Mouse (Mus musculus) myocyte (in vitro differentiated cells): ENCODE results near the gene Ebi3. TPM values are rescaled to one million over a fixed set of nuclear protein-coding genes. Genes with fewer than 3 reads are reported as not detected.

Source experiments
- H3K27me3 ChIP-seq: one replicate; pipeline ENCODE4 v1.6.1; 2011; ENCODE audit not compliant: control insufficient read depth, insufficient read depth, insufficient read length
- H3K36me3 ChIP-seq: one replicate; pipeline ENCODE4 v1.6.1; 2011; ENCODE audit not compliant: control insufficient read depth, insufficient read depth
- H3K4me2 ChIP-seq: one replicate; pipeline ENCODE4 v1.6.1; 2011; ENCODE audit warnings: low read depth, control low read depth
- H3K4me3 ChIP-seq: one replicate; pipeline ENCODE4 v1.5.1; 2011; ENCODE audit warnings: mild to moderate bottlenecking, control low read depth, moderate library complexity
- H3K79me2 ChIP-seq: one replicate; pipeline ENCODE4 v1.6.1; 2011; ENCODE audit not compliant: control insufficient read depth, insufficient read depth
- H3ac ChIP-seq: one replicate; pipeline ENCODE4 v1.6.1; 2011; ENCODE audit not compliant: control insufficient read depth, insufficient read length
- CEBPB ChIP-seq: IDR thresholded peaks from 2 replicates; pipeline ENCODE4 v1.6.1; 2011; ENCODE audit warnings: mild to moderate bottlenecking, moderate library complexity; ENCODE audit not compliant: poor library complexity, insufficient read depth, severe bottlenecking
- E2F4 ChIP-seq: IDR thresholded peaks from one replicate; pipeline ENCODE4 v1.6.1; 2011; ENCODE audit warnings: mild to moderate bottlenecking, control low read depth, moderate library complexity; ENCODE audit not compliant: insufficient read depth
- MAX ChIP-seq: IDR thresholded peaks from one replicate; pipeline ENCODE4 v1.6.1; 2011; ENCODE audit warnings: low read depth, mild to moderate bottlenecking, control low read depth
- MYOD1 ChIP-seq, 3 experiments: IDR thresholded peaks; one replicate each; pipeline ENCODE4 v1.6.1; 2011; ENCODE audit warnings: control low read depth in 2 of 3, low read depth in 2 of 3, mild to moderate bottlenecking in 2 of 3, moderate library complexity in 1 of 3; ENCODE audit not compliant: insufficient read length in 2 of 3, control insufficient read depth in 1 of 3
- MYOG ChIP-seq, 3 experiments: IDR thresholded peaks; one replicate each; pipeline ENCODE4 v1.6.1; 2011; ENCODE audit warnings: control low read depth in 2 of 3, low read depth in 2 of 3, mild to moderate bottlenecking in 2 of 3; ENCODE audit not compliant: insufficient read length in 2 of 3, control insufficient read depth in 1 of 3, insufficient read depth in 1 of 3
- POLR2A ChIP-seq: IDR thresholded peaks from one replicate; pipeline ENCODE4 v1.6.1; 2011; ENCODE audit warnings: low read depth, mild to moderate bottlenecking, control low read depth, moderate library complexity; ENCODE audit not compliant: insufficient read length
- POLR2AphosphoS2 ChIP-seq: IDR thresholded peaks from one replicate; pipeline ENCODE4 v1.6.1; 2011; ENCODE audit warnings: low read depth, control low read depth; ENCODE audit not compliant: insufficient read length
- REST ChIP-seq: IDR thresholded peaks from one replicate; pipeline ENCODE4 v1.6.1; 2011; ENCODE audit warnings: mild to moderate bottlenecking, control low read depth, moderate library complexity; ENCODE audit not compliant: insufficient read depth, insufficient read length
- SRF ChIP-seq: IDR thresholded peaks from one replicate; pipeline ENCODE4 v1.6.1; 2011; ENCODE audit warnings: low read depth; ENCODE audit not compliant: control insufficient read depth, insufficient read length
- TCF12 ChIP-seq: IDR thresholded peaks from one replicate; pipeline ENCODE4 v1.6.1; 2011; ENCODE audit warnings: mild to moderate bottlenecking, control low read depth; ENCODE audit not compliant: poor library complexity, insufficient read depth, severe bottlenecking
- TCF3 ChIP-seq: IDR thresholded peaks from one replicate; pipeline ENCODE4 v1.6.1; 2011; ENCODE audit warnings: low read depth, control low read depth; ENCODE audit not compliant: insufficient read length
- USF1 ChIP-seq: IDR thresholded peaks from one replicate; pipeline ENCODE4 v1.6.1; 2011; ENCODE audit warnings: low read depth, mild to moderate bottlenecking, control low read depth, moderate library complexity
- polyA plus RNA-seq: library from polyadenylated mRNA; unstranded; fragments of >200 nt; fragmentation: generic; extraction: Trizol; gene quantifications from one replicate; pipeline ENCODE4 v1.2.1, GENCODE M21; 2012; ENCODE audit warnings: missing spikeins

Gene Ebi3
- polyA plus RNA-seq, 1 experiment, result not detected

DNA sequence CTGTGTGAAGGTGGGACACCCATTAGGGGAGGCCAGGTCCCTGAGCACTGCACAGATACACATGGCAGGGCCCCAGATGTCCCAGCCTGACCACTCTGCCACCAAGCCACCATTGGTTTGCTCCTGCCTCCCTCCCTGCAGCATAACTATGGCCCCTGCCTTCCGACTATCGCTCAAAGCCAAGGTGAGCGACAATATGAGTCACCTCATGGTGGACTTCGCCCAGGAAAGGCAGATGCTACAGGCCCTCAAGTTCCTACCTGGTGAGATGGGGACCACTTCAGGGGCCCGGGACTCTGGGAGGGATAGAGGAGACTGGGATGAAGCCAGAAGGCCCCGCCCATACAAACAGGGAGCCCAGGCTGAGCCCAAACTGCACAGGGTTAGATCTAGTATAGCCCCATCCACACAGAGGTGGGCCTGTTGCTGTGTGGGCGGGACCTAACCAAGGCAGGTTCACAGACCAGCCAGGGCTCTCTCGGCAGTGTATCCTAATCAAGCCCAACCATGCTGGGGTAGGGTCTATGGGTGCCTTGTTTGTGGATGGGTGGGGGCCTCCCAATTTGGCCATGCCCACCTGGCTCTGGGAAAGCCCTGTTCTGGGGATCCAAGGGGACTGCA lies 37.9 kb downstream of the Ebi3 start:
- no peak overlapping the region for H3ac ChIP-seq
- peaks cover 69% of the 10 kb centered on the region for H3K27me3 ChIP-seq
- H3K36me3 ChIP-seq, result no peaks in the 10 kb centered on the region
- no peaks in the 10 kb centered on the region for H3K79me2 ChIP-seq
- no peak overlapping the region for H3K4me2 ChIP-seq
- no peak for TF ChIP-seq TCF3
- TF ChIP-seq E2F4, result no peak
- TF ChIP-seq USF1, result no peak
- TF ChIP-seq TCF12, result no peak
- no peak for TF ChIP-seq MAX
- TF ChIP-seq REST, result no peak
- TF ChIP-seq MYOG (IDR thresholded peaks at IDR 0.05; ENCODE audit: control insufficient read depth in 1 of 3, insufficient read depth in 1 of 3, insufficient read length in 2 of 3, low read depth in 2 of 3), result no peak
- TF ChIP-seq POLR2AphosphoS2, result no peak
- no peak for TF ChIP-seq MYOD1 (IDR thresholded peaks at IDR 0.05; ENCODE audit: control insufficient read depth in 1 of 3, insufficient read length in 2 of 3, low read depth in 2 of 3)
- TF ChIP-seq SRF, result no peak
- no peak for TF ChIP-seq CEBPB
- TF ChIP-seq POLR2A, result no peak
- no peak overlapping the region for H3K4me3 ChIP-seq

DNA sequence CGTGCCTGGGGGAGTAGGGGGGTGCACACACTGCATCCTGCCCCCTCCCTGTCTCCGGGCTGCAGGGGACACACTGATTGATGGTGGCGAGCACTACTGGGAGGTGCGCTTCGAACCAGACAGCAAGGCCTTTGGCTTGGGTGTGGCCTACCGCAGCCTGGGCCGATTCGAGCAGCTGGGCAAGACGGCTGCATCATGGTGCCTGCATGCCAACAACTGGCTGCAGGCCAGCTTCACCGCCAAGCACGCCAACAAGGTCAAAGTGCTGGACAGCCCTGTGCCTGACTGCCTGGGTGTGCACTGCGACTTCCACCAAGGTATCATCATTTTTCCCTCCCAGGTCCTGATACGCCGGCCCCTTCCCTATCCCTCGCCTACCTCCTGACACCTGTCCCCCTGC lies 43.6 kb downstream of the Ebi3 start:
- Histone ChIP-seq H3K4me2 (no peak overlapping the region), H3K36me3 (no peaks in the 10 kb centered on the region), H3K79me2 (no peaks in the 10 kb centered on the region), H3ac (no peak overlapping the region), H3K27me3 (peaks cover 30% of the 10 kb centered on the region), H3K4me3 (no peak overlapping the region)
- TF ChIP-seq MYOD1 (IDR thresholded peaks at IDR 0.05; ENCODE audit: control insufficient read depth in 1 of 3, insufficient read length in 2 of 3, low read depth in 2 of 3) (peak in 1 of 3 experiments; percentile 61), MYOG (IDR thresholded peaks at IDR 0.05; ENCODE audit: control insufficient read depth in 1 of 3, insufficient read depth in 1 of 3, insufficient read length in 2 of 3, low read depth in 2 of 3) (peak in 2 of 3 experiments; percentile 60 to 80), CEBPB (no peak)

DNA sequence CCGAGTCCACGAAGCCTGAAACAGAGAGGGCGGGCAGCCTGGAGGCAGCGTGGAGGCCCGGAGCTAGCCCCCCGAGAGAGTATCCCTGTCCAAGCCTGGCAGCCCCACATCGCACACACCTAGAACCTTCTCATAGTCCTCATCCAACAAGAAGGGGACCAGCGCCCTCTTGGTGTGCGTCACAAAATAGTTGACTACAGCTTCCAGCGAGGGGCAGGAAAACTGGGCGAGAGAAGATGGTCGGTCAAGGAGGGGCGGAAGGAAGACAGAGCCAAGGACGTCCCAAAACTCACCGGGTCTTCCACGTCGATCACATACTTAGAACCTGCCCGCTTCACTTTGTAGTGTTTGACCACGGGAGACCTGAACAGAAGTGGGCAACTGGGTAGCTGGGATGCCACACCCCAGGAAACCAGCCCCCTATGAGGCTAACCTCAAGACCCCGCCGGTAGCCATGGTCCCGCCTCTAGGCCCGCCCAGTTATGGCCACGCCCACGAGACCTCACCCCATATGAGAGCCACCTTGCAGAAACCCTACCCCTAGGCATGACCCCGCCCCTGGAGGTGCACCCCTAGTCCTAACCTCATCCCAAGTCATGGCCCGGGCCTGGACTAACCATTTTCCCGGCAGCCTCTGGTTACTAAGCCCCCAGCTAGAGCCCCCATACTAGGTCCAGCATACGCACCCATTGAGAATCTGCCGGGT lies 47.5 kb downstream of the Ebi3 start:
- no peak overlapping the region for H3K4me2 ChIP-seq
- no peak for TF ChIP-seq E2F4
- TF ChIP-seq POLR2AphosphoS2, result no peak
- no peak for TF ChIP-seq SRF
- TF ChIP-seq TCF12, result no peak
- no peak for TF ChIP-seq REST
- TF ChIP-seq CEBPB, result no peak
- no peak for TF ChIP-seq MYOG (IDR thresholded peaks at IDR 0.05; ENCODE audit: control insufficient read depth in 1 of 3, insufficient read depth in 1 of 3, insufficient read length in 2 of 3, low read depth in 2 of 3)
- TF ChIP-seq TCF3, result no peak
- no peak for TF ChIP-seq USF1
- TF ChIP-seq MYOD1 (IDR thresholded peaks at IDR 0.05; ENCODE audit: control insufficient read depth in 1 of 3, insufficient read length in 2 of 3, low read depth in 2 of 3), result no peak
- no peak for TF ChIP-seq MAX
- TF ChIP-seq POLR2A, result no peak
- H3K4me3 ChIP-seq, result no peak overlapping the region
- H3K36me3 ChIP-seq, result no peaks in the 10 kb centered on the region
- no peaks in the 10 kb centered on the region for H3K79me2 ChIP-seq
- peaks cover 22% of the 10 kb centered on the region for H3K27me3 ChIP-seq
- H3ac ChIP-seq, result no peak overlapping the region

DNA sequence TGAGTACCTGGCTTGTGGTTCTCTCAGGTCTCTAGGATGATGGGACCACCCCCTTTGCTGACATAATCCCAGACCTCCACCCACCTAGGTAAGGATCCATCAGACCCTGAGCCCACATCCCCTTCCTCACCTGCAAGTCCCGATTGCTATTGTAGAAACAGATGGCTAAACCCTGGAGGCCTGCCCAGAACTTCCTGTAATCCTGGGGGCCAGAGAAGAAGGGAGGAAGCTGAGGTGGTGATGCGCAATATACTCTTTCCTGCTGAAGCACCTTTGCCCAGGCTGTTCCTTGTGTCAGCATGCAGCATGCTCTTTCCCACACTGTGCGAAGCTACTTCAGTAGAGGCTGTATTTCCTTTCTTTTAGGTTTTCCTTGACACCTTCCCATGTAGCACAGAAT lies 50.6 kb downstream of the Ebi3 start:
- Histone ChIP-seq H3K4me3 (no peak overlapping the region), H3K36me3 (no peaks in the 10 kb centered on the region), H3K79me2 (no peaks in the 10 kb centered on the region), H3K4me2 (no peak overlapping the region), H3K27me3 (peaks cover 17% of the 10 kb centered on the region), H3ac (no peak overlapping the region)
- TF ChIP-seq TCF12 (no peak), REST (no peak), MAX (no peak), MYOG (IDR thresholded peaks at IDR 0.05; ENCODE audit: control insufficient read depth in 1 of 3, insufficient read depth in 1 of 3, insufficient read length in 2 of 3, low read depth in 2 of 3) (no peak), MYOD1 (IDR thresholded peaks at IDR 0.05; ENCODE audit: control insufficient read depth in 1 of 3, insufficient read length in 2 of 3, low read depth in 2 of 3) (no peak), POLR2A (no peak), TCF3 (no peak), USF1 (no peak), SRF (no peak), E2F4 (no peak), CEBPB (no peak), POLR2AphosphoS2 (no peak)
